Mouse (Mus musculus) embryo, embryonic 11 days (tissue): Measurements from ENCODE around the gene Arnt.
"Not testable (repeated sequence)": the region's sequence is repeated elsewhere in the genome, so short reads cannot be mapped to it uniquely, and the experiment has no call there.

ENCODE experiments used
- DNase-seq: peaks from one replicate; pipeline ENCODE4 v3.0.0-alpha.2; 2015

The Arnt gene

DNA sequence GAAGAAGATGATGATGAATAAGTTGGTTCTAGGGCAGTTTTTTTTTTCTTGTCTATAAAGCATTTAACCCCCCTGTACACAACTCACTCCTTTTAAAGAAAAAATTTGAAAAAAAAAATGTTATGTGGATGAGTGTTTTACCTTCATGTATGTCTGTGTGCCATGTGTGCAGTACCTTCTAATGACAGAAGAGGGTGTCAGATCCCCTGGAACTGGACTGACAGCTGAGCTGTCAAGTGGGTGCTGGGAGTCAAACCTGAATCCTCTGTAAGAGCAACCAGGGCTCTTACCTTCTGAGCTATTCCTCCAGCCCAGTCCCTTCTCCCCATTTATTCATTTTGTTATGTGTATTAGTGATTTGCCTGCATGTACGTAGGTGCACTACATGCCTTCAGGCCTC lies 96.8 kb downstream of the Arnt start:
- DNase-seq, result no peak

DNA sequence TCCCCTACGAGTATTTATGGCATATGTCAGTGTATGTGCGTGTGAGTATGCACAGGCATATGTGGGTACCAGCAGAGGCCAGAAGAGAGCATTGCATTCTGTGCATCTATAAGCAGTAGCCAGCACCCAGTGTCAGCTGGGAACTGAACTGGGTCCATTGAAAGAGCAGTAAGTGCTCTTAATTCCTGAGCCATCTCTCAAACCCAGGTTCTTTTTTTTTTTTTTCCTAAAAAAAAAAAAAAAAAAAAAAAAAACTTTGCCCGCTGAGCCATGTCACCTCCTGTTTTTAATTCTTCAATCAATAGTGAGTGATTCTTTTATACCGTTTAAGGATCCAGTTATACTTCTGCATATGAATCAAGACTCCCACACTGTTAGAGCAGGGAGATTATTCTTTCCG lies 99.2 kb downstream of the Arnt start:
- no peak for DNase-seq

DNA sequence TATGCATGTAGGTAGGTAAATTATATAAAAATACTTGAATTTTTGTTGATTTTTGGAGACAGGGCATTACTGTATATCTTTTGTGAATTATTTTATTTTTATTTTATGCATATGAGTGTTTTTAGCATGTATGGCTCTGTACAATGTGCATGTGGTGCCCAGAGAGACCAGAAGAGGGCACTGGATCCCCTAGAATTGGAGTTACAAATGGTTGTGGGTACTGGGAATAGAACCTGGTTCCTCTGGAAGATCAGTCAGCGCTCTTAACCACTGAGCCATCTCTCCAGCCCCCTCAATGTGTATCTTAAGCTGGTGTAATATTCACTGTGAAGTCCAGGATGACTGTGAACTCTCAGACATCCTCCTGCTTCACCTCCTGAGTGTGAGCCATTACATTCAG lies 100.7 kb downstream of the Arnt start:
- DNase-seq, result no peak

DNA sequence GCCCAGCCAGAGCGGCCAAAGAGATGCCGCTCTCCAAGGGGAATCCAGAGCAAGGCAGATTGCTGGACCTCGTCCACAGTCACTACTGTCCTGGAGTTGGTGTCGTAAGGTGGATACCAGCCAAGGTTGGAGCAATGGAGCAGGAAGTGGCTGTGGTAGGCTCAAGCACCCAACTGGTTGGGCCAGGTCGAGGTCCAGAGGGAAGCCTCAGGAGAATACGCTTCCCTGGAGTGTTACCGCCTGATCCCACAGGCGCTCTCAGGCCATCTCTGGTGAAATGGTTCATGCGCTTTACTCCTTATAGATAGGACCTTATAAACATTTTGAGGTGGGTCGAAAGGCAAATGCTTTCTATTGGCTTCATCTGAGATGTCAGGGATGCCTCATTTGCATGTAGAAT lies 104.7 kb downstream of the Arnt start:
- no peak for DNase-seq

GRCm38 (mm10) chr3:95539837-95540236 lies 105.6 kb downstream of the Arnt start:
- no peak for DNase-seq

DNA sequence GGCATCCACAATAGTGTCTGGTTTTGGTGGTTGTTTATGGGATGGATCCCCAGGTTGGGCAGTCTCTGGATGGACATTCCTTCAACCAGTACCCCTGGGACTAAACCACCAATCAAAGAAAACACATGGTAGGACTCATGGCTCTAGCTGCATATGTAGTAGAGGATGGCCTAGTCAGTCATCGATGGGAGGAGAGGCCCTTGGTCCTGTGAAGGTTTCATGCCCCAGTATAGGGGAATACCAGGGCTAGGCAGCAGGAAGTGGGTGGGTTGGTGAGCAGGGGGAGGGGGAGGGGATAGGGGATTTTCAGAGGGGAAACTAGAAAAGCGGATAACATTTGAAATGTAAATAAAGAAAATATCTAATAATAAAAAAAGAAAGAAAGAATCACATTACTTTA lies 107.0 kb downstream of the Arnt start:
- DNase-seq, result not testable (repeated sequence)

DNA sequence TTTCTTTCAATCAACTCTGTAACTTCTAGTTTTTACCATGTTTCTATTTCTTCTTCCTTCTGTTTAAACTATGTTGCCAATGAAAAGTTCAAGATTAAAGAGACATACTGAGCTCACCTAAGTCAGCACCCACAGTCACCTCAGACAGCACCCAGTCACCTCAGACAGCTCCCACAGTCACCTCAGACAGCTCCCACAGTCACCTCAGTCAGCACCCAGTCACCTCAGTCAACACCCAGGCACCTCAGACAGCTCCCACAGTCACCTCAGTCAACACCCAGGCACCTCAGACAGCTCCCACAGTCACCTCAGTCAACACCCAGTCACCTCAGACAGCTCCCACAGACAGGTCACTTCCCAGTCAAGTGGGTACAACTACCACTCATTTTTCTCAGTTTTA lies 108.0 kb downstream of the Arnt start:
- no peak for DNase-seq

GRCm38 (mm10) chr3:95542981-95543380 lies 108.8 kb downstream of the Arnt start:
- DNase-seq, result no peak
